Mouse (Mus musculus) 416B (cell line): ENCODE measurements around the gene H2-Q6.
A peak's percentile ranks its signal among the peaks of the same experiment; 100 is the strongest.
"Not testable (repeated sequence)": the region's sequence is repeated elsewhere in the genome, so short reads cannot be mapped to it uniquely, and the experiment has no call there.

Source experiments
- DNase-seq: peaks from one replicate; pipeline ENCODE4 v3.0.0; 2011; ENCODE audit warnings: low read depth

H2-Q6 gene

DNA sequence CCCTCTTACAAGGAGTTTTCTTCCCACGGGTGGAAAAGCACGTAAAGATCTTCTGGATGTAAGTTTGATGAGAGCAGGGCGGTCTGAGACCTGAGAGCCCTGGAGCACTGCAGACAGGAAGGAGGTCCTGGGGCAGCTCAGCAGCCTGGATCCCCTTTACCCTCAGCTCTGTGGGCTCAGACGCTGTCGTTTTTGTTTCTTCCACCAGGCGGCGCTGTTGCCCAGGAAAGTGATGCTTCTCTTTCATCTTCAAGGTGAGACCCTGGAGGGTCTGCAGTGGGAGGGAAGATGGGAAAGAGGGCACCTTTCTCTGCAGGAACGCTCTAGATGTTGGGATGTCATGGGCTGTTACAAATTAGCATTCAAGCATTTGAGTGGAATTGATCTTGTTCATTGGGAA lies 10.2 kb downstream of the H2-Q6 start:
- not testable (repeated sequence) for DNase-seq

DNA sequence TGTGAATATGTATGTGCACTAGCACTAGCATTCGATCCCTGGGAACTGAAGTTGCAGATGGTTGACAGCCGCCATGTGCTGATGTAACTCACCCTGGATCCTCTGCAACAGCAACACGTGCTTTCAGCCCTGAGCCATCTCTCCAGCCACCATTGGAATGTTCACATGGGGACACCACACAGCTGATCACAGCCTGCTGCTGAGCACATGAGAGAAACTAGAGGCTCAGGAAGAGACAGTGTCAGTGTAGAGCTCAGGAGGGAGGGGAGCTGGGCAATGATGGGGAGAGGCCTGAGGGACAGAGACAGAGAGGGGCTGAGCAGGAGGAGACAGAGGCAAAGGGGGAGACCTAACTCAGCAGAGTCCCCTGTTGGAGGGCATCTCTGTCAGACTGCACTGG lies 10.9 kb downstream of the H2-Q6 start:
- DNase-seq: not testable (repeated sequence)

DNA sequence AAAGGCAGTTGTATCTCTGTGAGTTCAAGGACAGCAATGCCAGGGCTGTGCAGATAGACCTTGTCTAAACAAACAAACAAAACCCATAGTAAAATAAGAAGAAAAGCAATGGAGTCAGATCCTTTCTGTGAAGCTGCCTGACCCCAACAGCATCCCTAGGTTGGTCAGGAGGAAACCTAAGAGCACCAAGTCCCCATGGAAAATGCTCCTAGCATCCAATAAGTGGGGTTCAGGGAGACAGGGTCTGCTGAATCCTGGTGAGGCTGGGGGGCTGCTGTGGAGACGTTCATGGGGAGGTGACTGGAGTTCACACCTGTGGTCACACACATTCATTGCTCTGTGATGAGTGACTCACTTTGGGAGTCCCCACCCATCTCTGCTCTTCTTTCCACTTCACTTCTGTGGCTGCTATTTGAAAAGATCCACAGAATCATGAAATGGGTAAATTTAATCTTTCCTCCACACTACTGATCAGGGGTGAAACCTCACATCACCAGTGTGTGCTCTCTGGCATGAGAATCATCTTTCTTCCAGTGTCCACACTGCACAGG lies 12.8 kb downstream of the H2-Q6 start:
- not testable (repeated sequence) for DNase-seq

DNA sequence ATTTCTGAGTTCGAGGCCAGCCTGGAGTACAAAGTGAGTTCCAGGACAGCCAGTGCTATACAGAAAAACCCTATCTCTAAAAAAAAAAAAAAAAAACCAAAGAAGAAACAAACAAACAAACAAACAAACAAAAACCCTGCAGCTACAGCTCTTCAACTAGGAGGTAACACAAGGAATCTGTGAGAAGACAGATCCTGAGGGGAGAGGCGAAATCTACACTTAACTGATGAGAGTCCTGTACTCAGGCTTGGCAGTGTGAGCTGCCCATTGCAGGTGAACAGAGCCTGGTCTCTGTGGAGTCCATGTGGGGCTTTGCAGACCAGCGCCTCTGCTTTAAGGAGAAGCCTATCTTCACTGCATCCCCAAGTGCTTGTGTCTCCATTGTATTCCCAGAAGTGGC lies 13.7 kb downstream of the H2-Q6 start:
- not testable (repeated sequence) for DNase-seq

DNA sequence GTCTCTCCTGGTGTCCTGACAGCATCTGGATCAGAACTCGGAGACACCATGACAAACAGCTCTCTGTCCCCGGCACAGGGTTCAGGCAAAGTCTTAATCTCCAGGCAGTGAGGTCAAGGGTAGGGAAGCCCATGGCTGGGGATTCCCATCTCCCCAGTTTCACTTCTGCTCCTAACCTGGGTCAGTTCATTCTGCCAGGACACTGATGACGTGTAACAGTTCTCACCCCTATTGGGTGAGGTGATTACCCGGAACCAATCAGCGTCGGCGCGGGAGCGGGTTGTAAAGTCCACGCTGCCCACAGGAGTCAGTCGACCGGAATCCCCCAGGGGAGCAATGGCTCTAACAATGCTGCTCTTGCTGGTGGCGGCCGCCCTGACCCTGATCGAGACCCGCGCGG lies 14.2 kb downstream of the H2-Q6 start, which contains the start of gene H2-Q7:
TSS of gene H2-Q7 (plus strand) at position 271 of the 400 bp plus-strand sequence.
- peak; percentile 84 for DNase-seq

DNA sequence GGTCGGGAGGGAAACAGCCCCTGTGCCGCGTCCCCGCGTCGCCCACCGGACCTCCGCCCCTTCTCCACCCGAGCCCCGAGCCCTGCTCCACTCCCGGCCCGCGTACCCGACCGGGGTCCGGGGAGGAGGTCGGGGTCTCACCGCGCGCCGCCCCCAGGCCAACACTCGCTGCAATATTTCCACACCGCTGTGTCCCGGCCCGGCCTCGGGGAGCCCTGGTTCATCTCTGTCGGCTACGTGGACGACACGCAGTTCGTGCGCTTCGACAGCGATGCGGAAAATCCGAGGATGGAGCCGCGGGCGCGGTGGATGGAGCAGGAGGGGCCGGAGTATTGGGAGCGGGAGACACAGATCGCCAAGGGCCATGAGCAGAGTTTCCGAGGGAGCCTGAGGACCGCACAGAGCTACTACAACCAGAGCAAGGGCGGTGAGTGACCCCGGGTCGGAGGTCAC lies 14.7 kb downstream of the H2-Q6 start:
- not testable (repeated sequence) for DNase-seq

DNA sequence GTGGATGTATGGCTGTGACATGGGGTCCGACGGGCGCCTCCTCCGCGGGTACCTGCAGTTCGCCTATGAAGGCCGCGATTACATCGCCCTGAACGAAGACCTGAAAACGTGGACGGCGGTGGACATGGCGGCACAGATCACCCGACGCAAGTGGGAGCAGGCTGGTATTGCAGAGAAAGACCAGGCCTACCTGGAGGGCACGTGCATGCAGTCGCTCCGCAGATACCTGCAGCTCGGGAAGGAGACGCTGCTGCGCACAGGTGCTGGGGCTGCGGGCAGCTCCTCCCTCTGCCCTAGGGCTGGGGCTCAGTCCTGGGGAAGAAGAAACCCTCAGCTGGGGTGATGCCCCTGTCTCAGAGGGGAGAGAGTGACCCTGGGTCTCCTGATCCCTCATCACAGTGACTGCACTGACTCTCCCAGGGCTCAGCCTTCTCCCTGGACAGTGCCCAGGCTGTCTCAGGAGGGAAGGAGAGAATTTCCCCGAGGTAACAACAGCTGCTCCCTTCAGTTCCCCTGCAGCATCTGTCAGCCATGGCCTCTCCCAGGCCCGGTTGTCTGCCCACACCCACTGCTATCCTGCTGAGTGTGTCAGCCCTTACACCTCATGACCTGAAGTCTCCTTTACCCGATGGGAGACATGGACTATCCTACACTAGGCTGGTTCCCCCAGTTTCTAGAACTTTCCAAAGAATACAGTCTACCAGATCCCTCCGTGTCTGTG lies 15.4 kb downstream of the H2-Q6 start:
- not testable (repeated sequence) for DNase-seq

DNA sequence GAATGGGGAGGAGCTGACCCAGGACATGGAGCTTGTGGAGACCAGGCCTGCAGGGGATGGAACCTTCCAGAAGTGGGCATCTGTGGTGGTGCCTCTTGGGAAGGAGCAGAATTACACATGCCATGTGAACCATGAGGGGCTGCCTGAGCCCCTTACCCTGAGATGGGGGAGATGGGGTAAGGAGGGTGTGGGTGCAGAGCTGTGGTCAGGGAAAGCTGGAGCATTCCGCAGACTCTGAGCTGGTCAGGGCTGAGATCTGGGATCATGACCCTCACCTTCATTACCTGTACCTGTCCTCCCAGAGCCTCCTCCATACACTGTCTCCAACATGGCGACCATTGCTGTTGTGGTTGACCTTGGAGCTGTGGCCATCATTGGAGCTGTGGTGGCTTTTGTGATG lies 17.7 kb downstream of the H2-Q6 start:
- DNase-seq: not testable (repeated sequence)

DNA sequence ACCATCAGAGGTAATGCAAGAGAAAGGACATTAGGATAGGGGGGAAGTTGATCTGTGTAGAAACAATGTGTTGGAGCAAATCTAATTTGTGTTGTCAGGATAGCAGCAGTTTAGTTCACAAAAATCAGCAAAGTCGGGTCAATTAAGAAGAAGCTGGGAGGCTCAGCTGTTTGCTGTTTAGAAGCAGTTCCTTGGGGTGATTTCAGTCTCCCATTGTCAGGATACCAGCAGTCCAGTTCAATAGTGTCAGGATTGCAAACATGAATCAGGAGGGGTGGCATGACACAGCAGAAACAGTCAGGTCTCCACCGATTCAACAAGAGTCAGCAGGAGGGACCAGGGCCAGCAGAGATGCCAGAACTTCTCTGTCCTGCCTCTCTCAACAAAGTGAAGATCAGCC lies 19.9 kb downstream of the H2-Q6 start:
- not testable (repeated sequence) for DNase-seq

DNA sequence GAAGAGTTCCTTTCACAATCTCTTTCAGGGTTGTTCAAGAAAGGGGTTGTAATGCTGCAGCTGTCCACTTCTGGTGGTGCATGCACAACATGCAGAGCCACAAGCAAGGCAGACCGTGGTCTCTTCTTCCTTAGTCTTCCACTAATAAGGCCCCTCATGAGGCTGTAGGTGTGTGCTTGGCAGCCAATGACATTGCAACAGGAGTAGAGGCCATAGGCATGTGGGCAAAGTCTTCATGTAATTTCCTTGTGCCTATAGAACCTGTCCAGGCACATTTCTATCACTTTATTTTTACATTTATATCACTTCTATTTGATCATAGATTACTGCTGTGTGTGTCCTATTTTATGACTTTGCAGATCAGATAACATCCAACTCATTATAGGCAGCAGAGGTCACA lies 33.6 kb downstream of the H2-Q6 start:
- not testable (repeated sequence) for DNase-seq

DNA sequence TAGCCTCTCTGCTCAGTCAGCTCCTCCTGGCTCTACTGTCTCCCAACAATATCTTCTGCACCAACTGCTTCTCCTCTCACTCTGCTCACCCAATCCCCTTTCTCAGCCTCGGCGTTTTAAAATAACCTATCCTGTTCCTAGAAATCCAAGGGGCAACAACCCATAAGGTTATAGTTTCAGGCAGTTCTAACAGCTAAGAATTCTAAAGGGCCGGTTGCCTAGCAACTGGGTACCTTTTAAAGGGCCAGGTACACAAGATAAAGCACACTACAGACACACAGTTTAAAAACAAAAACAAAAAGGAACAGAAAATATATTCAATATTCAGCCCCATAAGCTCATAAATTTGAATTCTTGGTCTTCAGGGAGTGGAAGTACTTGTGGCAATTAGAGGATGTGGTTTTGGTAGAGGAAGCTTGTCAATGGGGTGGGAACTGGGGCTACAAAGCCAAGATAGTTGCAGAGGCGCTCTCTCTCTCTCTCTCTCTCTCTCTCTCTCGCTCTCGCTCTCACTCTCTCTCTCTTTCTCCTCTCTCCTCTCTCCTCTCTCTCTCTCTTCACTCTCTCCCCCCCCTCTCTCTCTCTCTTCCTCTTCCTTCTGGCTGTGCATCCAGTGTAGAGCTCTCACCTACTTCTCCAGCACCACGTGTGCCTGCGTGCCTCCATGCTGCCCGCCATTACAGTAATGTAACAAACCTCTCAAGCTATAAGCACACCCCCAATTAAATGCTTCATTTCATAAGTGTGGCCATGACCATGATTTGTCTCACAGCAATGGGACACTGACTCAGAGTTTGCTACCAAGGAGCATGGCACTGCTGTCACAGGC lies 36.1 kb downstream of the H2-Q6 start:
- DNase-seq: not testable (repeated sequence)

DNA sequence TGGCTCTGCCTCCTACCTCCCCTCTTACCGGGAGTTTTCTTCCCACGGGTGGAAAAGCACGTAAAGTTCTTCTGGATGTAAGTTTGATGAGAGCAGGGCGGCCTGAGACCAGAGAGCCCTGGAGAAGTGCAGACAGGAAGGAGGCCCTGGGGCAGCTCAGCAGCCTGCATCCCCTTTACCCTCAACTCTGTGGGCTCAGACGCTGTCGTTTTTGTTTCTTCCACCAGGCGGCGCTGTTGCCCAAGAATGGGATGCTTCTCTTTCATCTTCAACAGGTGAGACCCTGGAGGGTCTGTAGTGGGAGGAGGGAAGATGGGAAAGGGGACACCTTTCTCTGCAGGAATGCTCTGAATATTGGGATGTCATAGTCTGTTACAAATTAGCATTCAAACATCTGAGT lies 41.0 kb downstream of the H2-Q6 start:
- DNase-seq: not testable (repeated sequence)

DNA sequence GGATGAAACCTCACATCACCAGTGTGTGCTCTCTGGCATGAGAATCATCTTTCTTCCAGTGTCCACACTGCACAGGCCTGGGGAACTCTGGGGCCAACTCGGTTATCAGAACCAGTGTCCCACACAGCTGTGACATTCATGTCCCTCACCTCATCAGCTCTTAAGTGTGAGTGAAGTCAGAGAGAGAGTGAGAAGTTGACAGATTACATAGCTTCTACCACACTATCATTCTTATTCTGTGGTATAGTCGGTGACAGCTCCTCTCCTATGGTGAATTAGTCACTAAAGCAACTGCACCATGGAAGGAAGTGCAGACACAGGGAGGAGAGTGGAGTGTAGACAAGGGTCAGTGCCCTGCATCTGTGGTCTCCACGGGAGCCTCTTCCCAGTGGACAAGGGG lies 44.3 kb downstream of the H2-Q6 start:
- not testable (repeated sequence) for DNase-seq

DNA sequence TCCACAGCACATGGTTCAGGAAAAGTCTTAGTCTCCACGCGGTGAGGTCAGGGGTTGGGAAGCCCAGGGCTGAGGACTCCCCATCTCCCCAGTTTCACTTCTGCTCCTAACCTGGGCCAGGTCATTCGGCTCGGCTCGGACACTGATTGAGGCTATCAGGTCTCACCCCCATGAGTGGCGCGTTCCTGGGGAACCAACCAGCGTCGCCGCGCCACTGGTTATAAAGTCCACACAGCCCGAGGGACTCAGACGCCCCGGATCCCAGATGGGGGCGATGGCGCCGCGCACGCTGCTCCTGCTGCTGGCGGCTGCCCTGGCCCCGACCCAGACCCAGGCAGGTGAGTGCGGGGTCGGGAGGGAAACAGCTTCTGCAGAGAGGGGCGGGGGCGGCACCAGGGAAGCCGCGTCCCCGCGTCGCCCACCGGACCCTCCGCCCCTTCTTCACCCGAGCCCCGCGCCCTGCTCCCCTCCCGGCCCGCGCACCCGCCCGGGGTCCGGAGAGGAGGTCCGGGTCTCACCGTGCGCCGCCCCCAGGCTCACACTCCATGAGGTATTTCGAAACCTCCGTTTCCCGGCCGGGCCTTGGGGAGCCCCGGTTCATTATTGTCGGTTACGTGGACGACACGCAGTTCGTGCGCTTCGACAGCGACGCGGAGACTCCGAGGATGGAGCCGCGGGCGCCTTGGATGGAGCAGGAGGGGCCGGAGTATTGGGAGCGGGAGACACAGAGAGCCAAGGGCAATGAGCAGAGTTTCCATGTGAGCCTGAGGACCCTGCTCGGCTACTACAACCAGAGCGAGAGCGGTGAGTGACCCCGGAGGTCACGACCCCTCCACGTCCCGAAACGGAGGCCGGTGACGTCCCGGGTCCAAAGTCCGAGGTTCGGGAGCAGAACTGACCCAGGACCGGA lies 45.4 kb downstream of the H2-Q6 start, which contains the start of gene H2-Q10:
TSS of gene H2-Q10 (plus strand) at position 248 of the 910 bp plus-strand sequence.
- no peak for DNase-seq
